Comparison of ENCODE assay signal across 8 mouse cellular contexts in genomic region chrX:38181608-38182258, GRCm38 (mm10). TPM values are rescaled to one million over a fixed set of nuclear protein-coding genes. Genes with fewer than 3 reads are reported as not detected.
DNase-seq lines count a peak whose midpoint lies in the region; ATAC-seq lines count a peak whose summit lies in the region.

No protein-coding gene starts in this region.

- 27% methylated on average over 11 of the region's 15 CpGs for WGBS in embryonic facial prominence, embryonic 12.5 days

- peaks cover 3% of the 10 kb centered on the region; the same call in 1 of the 2 replicates for H3K9me3 ChIP-seq in embryonic facial prominence, embryonic 12.5 days

- H3K27ac ChIP-seq in embryonic facial prominence, embryonic 12.5 days: no peak overlapping the region

- peak; percentile 29 to 34 for DNase-seq in frontal cortex, postnatal 10 days (ENCODE audit: low spot score in 2 of 2)
- no peak for DNase-seq in frontal cortex, adult 2 months (ENCODE audit: extremely low spot score in 1 of 2, low spot score in 1 of 2)
- DNase-seq in adrenal gland, adult 2 months: peak; percentile 34
- peak; percentile 38 to 72 for DNase-seq in heart, postnatal 10 days
- peak; percentile 79 to 84 for DNase-seq in kidney, postnatal 4 days
- DNase-seq in mesoderm, embryonic 11.5 days (ENCODE audit: low read depth, low spot score): peak; percentile 72
- peak; percentile 52 to 76 for DNase-seq in spleen, postnatal 4 days (ENCODE audit: low spot score in 2 of 2)

- ATAC-seq in embryonic facial prominence, embryonic 12.5 days (ENCODE audit: insufficient number of reproducible peaks, insufficient read depth, low FRiP score, low TSS enrichment): peak; percentile 53; the same call in 1 of the 2 replicates

- H3K4me3 ChIP-seq in embryonic facial prominence, embryonic 12.5 days: peak overlapping the region; percentile 9; the same call in 1 of the 2 replicates

- H3K36me3 ChIP-seq in embryonic facial prominence, embryonic 12.5 days: no peaks in the 10 kb centered on the region

- H3K27me3 ChIP-seq in embryonic facial prominence, embryonic 12.5 days: no peaks in the 10 kb centered on the region

- no peak overlapping the region for H3K9ac ChIP-seq in embryonic facial prominence, embryonic 12.5 days

- intact Hi-C loops in heart, postnatal 10 days (cut with DNase I): no loop called here

- H3K4me2 ChIP-seq in embryonic facial prominence, embryonic 12.5 days (replicated peaks): peak overlapping the region; percentile 62

- no peaks in the 10 kb centered on the region for H3K4me1 ChIP-seq in embryonic facial prominence, embryonic 12.5 days

RNA-seq across cellular contexts. Expression of gene Zbtb33, which starts 7.9 kb away (rescaled TPM):
- 9.8 and 10.9 TPM in 2 replicates for polyA plus RNA-seq in frontal cortex, adult 2 months (2012; rRNA removed)
- total RNA-seq in adrenal gland, adult 2 months (2021): 10 to 100 TPM; 24.7 to 37.7 TPM
- polyA plus RNA-seq in adrenal gland, adult 2 months (2012; rRNA removed): 1.5 and 1.9 TPM in 2 replicates
- polyA plus RNA-seq in embryonic facial prominence, embryonic 12.5 days (2016; fragmentation: Nextera tagmentation; extraction: Ambion mirVana): 4.1 and 5.1 TPM in 2 replicates
- total RNA-seq in heart, postnatal 10 days (2021): 10 to 100 TPM; 13.7 to 14.8 TPM

Comparison
In these comparisons a context has a peak if more than half of its experiments do, and no peak if none do; other contexts are left out.
1. DNase-seq: peak in frontal cortex, postnatal 10 days (2 of 2), adrenal gland, adult 2 months (single experiment), heart, postnatal 10 days (2 of 2), kidney, postnatal 4 days (2 of 2), mesoderm, embryonic 11.5 days (single experiment) and spleen, postnatal 4 days (2 of 2); none in frontal cortex, adult 2 months (0 of 2).